Mouse (Mus musculus): ENCODE results near the gene 1700092M07Rik. TPM values are rescaled to one million over a fixed set of nuclear protein-coding genes. Genes with fewer than 3 reads are reported as not detected.

The 1700092M07Rik gene
- polyA plus RNA-seq, 1 experiment from 2014 or later, result 2.5 TPM

DNA sequence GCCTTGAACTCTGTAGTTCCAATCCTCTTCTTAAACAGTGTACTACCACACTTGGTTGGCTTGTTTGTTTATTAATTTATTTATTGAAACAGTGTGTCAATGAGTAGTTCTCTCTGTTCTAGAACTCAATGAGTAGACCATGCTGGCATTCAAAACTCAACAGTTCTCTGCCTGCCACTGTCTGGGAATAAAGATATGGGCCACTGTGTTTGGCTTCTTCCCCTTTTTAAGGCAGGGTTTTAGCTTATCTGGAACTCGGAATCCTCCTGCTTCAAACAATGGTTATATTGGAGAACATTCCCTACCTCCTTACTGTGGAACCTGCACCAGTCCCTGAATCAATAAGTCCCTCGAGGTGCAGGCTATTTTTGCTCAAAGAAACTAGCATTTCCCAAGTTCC is 18.4 kb downstream of the 1700092M07Rik start:
- Histone ChIP-seq H3K4me2 (replicated peaks) (no peak overlapping the region), H3K9ac (replicated peaks) (no peak overlapping the region), H3K27ac (replicated peaks) (no peak overlapping the region), H3K36me3 (peaks cover 27% of the 10 kb centered on the region), H3K9me3 (no peaks in the 10 kb centered on the region), H3K27me3 (no peaks in the 10 kb centered on the region), H3K4me3 (no peak overlapping the region), H3K4me1 (peaks cover 28% of the 10 kb centered on the region)
- no peak for ATAC-seq (replicated peaks)
- 93% methylated on average over 2 of the region's 2 CpGs for WGBS

DNA sequence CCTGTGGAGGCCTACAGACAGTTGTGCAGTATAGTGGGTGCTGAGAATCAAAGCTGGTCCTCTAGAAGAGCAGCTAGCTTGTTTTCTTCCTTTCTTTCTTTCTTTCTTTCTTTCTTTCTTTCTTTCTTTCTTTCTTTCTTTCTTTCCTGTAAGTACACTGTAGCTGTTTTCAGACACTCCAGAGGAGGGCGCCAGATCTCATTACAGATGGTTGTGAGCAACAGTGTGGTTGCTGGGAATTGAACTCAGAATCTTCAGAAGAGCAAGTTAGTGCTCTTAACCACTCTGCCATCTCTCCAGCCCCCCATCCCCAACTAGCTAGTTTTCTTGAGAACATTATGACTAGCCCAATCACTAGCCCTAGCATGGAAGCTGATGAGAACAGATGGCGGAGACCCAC is 20.2 kb downstream of the 1700092M07Rik start:
- Histone ChIP-seq H3K9ac (replicated peaks) (no peak overlapping the region), H3K4me3 (no peak overlapping the region), H3K27ac (replicated peaks) (no peak overlapping the region), H3K4me2 (replicated peaks) (no peak overlapping the region), H3K27me3 (no peaks in the 10 kb centered on the region), H3K9me3 (no peaks in the 10 kb centered on the region), H3K4me1 (peaks cover 23% of the 10 kb centered on the region), H3K36me3 (peaks cover 37% of the 10 kb centered on the region)
- no peak for ATAC-seq (replicated peaks)
- WGBS, result 88% methylated on average over 2 of the region's 2 CpGs

DNA sequence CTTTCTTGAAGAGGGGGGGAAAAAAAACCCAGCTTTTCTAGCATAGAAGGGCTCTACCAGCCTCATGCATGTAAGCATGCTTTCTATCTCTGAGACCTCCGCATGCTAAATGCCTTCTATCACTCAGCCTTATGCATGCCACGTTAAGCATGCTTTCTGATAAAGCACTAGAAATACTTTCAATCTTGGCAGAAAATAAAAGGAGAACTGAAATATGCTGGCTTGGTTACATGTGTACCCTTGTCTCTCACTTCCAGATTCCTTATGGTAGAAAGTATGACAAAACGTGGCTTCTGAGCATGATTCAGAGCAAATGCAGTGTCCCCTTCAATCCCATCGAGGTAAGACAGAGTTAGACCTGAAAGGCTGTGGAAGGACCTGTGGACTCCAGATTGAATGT is 22.8 kb downstream of the 1700092M07Rik start:
- Histone ChIP-seq H3K27me3 (no peaks in the 10 kb centered on the region), H3K27ac (replicated peaks) (no peak overlapping the region), H3K4me3 (no peak overlapping the region), H3K9me3 (no peaks in the 10 kb centered on the region), H3K9ac (replicated peaks) (no peak overlapping the region), H3K4me1 (peaks cover 8% of the 10 kb centered on the region), H3K4me2 (replicated peaks) (no peak overlapping the region), H3K36me3 (peaks cover 62% of the 10 kb centered on the region)
- ATAC-seq (replicated peaks), result no peak
- WGBS, result 93% methylated on average over 4 of the region's 4 CpGs

DNA sequence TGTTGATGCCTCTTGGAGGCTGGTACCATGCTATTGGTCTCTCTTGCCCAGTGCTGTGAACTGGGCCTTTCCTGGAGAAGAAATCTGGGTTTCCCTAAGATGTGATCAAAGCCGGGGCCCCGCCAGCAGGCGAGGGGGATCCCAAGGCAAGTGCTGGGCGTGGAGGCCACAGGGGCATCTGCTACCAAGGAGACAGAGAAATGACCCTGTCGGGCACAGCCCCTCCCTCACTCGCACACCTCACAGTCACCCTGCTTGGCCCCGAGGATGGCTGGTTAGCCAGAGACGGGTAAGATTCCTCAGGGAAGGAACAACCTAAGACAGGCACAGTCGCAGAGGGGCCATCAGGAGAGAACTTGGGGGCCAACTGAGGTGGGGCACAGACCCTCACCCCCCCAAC is 25.0 kb downstream of the 1700092M07Rik start:
- no peak overlapping the region for H3K4me2 ChIP-seq (replicated peaks)
- 95% methylated on average over 9 of the region's 9 CpGs for WGBS
- no peaks in the 10 kb centered on the region for H3K27me3 ChIP-seq
- no peak overlapping the region for H3K9ac ChIP-seq (replicated peaks)
- H3K36me3 ChIP-seq, result peaks cover 81% of the 10 kb centered on the region
- no peaks in the 10 kb centered on the region for H3K9me3 ChIP-seq
- peaks cover 5% of the 10 kb centered on the region for H3K4me1 ChIP-seq
- H3K4me3 ChIP-seq, result no peak overlapping the region
- no peak overlapping the region for H3K27ac ChIP-seq (replicated peaks)
- ATAC-seq (replicated peaks), result no peak

DNA sequence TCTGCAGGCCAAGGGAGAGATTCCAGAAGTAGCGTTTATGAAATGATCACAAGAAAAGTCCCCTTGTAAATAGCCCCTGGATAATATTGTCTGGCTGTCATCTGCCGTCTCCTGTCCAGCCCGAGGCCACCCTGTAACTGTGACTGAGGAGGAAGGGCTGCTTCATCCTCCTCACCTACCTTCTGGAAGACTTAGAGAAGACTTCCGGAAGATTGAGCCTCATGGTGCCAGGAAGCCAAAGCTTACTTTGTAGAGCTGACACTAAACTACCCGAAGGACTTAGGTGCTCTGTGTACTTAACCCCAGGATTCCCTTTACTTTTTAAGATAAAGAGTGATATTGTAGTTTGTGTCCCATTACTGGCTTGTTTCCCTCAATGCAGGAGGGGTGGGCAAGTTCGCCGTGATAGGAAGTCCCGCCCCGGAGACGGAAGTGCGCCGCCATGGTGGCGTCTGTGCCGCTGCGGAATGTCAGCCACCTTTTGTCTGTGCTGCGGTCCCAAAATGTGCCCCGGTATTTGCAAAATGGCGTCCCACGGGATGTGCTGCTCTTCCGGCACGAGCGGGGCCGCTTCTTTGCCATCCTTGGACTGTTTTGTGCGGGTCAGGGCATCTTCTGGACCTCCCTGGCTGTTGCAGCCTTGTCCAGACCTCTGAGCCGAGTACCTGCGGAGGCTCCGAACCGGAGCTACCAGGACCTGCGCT is 30.2 kb downstream of the 1700092M07Rik start, which contains the start of gene Tmem223:
Gene Tmem223 (plus strand): TSS at position 430 of the 704 bp plus-strand sequence.
- H3K27ac ChIP-seq (replicated peaks), result peak within 1 kb of the TSS; percentile 92
- H3K36me3 ChIP-seq, result peaks cover 57% of the 10 kb centered on the region
- H3K27me3 ChIP-seq, result no peaks in the 10 kb centered on the region
- ATAC-seq (replicated peaks), result peak; percentile 64
- H3K4me1 ChIP-seq, result peaks cover 41% of the 10 kb centered on the region
- H3K9ac ChIP-seq (replicated peaks), result peak within 1 kb of the TSS; percentile 95
- no peaks in the 10 kb centered on the region for H3K9me3 ChIP-seq
- 17% methylated on average over 29 of the region's 29 CpGs for WGBS
- H3K4me3 ChIP-seq, result peak within 1 kb of the TSS; percentile 77
- peak within 1 kb of the TSS; percentile 58 for H3K4me2 ChIP-seq (replicated peaks)

DNA sequence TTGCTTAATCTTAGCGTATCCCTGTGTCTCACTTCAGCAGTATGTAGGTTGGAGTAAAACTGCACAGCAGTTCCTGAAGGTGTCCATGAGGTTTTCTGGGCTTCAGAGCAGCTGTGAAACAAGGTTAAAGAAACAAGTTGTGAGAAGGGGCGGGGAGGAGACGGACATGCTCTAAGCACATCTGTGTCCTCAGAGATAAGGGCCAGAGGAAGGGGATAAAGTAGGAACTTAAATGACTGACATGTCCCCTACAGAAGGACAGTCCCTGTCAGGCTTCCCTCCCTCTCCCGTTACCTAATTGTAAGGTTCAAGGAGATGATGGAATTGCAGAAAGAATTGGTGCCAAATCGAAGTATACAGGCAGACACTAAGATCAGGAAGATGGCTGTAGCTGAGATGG is 32.5 kb downstream of the 1700092M07Rik start:
- no peak for ATAC-seq (replicated peaks)
- Histone ChIP-seq H3K4me1 (peaks cover 45% of the 10 kb centered on the region), H3K9ac (replicated peaks) (0 out of 2 replicates have a peak overlapping the region, but pooled peaks have one; percentile 91), H3K4me2 (replicated peaks) (peak overlapping the region; percentile 80; the same call in 1 of the 2 replicates), H3K9me3 (no peaks in the 10 kb centered on the region), H3K36me3 (peaks cover 37% of the 10 kb centered on the region), H3K27me3 (no peaks in the 10 kb centered on the region), H3K27ac (replicated peaks) (peak overlapping the region; percentile 99), H3K4me3 (peak overlapping the region; percentile 77; the same call in 1 of the 2 replicates)
- 90% methylated on average over 5 of the region's 5 CpGs for WGBS

DNA sequence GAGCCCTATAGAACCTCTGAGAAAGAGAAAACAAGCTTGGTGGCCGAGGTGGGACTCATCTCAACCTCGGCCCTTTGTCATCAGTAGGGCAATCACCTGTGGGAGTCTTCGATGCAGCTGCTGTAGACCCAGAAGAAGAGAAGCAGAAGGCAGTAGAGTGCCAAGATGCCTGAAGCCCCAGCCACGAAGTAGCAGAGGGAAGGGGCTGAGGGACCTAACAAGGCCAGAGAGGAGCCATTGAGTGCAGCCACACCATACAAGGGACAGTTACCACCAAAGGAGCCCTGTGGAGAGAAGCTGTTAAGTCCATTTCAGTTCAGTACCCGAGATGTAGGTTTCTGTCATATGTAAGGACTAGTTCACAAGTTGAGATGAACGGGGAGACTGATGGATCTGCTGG is 32.9 kb downstream of the 1700092M07Rik start:
- H3K4me2 ChIP-seq (replicated peaks), result peak overlapping the region; percentile 80
- H3K4me3 ChIP-seq, result peak overlapping the region; percentile 77
- 67% methylated on average over 6 of the region's 6 CpGs for WGBS
- no peaks in the 10 kb centered on the region for H3K27me3 ChIP-seq
- peaks cover 37% of the 10 kb centered on the region for H3K36me3 ChIP-seq
- no peaks in the 10 kb centered on the region for H3K9me3 ChIP-seq
- peak overlapping the region; percentile 91 for H3K9ac ChIP-seq (replicated peaks)
- ATAC-seq (replicated peaks), result no peak
- peaks cover 45% of the 10 kb centered on the region for H3K4me1 ChIP-seq
- peak overlapping the region; percentile 99 for H3K27ac ChIP-seq (replicated peaks)

DNA sequence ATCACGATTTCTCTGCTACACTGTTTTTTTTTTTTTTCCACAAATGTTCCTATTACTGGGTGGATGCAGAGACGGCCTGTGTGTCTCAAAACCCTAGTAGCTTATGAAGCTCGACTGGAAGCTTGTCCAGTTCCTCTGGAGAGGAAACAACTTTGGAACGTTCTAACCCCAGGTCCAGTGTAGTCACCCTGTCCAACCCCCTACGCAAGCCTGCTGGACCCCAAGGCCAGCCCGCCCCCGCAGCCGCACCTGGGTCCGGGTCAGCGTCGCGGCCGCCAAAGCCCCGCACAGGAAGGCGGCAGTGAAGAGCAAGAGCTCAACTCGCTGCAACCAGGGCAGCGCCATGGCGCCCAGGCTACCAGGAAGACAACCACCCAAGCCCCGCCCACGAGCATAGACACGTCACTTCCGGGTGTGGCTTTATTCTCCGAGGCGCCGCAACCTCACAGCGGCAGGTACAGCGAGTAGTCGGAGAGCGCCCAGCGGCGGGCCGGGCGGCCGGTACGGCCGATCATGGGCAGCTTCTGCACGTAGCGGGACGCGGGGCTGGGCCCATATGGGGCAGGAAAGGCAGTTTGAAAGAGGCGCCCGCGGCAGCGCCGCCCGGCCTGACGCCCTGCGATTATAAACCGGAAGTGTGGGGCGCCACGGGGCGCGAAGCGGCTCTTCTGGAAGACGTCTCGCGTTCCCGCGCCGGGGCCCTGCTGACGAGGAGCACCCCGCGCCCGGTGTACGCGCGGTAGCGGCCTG is 33.7 kb downstream of the 1700092M07Rik start, which contains the start of gene Tmem179b:
Gene Tmem179b (minus strand): TSS at position 382 of the 750 bp plus-strand sequence.
- Histone ChIP-seq H3K27me3 (no peaks in the 10 kb centered on the region), H3K36me3 (peaks cover 33% of the 10 kb centered on the region), H3K9me3 (no peaks in the 10 kb centered on the region), H3K4me3 (peak within 1 kb of the TSS; percentile 77), H3K4me2 (replicated peaks) (peak within 1 kb of the TSS; percentile 80), H3K4me1 (peaks cover 45% of the 10 kb centered on the region), H3K27ac (replicated peaks) (peak within 1 kb of the TSS; percentile 99), H3K9ac (replicated peaks) (peak within 1 kb of the TSS; percentile 91)
- under 1% methylated on average over 68 of the region's 68 CpGs for WGBS
- ATAC-seq (replicated peaks), result peak; percentile 95

DNA sequence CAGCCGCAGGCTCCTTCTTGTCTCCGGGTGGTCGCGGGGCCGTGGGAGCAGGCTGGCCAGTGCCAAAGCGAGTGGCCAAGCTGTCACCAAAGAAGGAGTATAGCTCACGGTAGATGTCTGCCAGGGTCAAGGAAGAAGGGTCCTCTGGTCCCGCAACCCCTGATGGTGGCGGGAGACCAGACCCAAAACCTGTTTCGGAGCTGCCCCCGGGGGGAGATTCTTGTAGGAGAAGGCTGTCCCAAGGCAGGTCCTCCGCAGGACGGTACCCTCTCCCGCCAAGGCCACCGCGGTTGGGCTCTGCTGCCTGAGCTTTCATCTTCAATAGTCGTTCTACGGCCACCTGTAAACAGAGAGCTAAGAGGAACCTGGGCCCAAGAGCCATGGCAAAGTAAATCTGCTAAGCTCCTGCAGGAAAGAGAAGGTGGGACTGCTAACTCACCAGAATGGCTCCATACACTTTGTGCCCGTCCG is 34.5 kb downstream of the 1700092M07Rik start:
- no peaks in the 10 kb centered on the region for H3K9me3 ChIP-seq
- peak overlapping the region; percentile 99 for H3K27ac ChIP-seq (replicated peaks)
- H3K9ac ChIP-seq (replicated peaks), result peak overlapping the region; percentile 91
- no peak; the same call in 1 of the 2 replicates for ATAC-seq (replicated peaks)
- no peaks in the 10 kb centered on the region for H3K27me3 ChIP-seq
- 5% methylated on average over 20 of the region's 20 CpGs for WGBS
- H3K4me3 ChIP-seq, result peak overlapping the region; percentile 77
- H3K4me2 ChIP-seq (replicated peaks), result peak overlapping the region; percentile 80
- H3K4me1 ChIP-seq, result peaks cover 45% of the 10 kb centered on the region
- H3K36me3 ChIP-seq, result peaks cover 27% of the 10 kb centered on the region

DNA sequence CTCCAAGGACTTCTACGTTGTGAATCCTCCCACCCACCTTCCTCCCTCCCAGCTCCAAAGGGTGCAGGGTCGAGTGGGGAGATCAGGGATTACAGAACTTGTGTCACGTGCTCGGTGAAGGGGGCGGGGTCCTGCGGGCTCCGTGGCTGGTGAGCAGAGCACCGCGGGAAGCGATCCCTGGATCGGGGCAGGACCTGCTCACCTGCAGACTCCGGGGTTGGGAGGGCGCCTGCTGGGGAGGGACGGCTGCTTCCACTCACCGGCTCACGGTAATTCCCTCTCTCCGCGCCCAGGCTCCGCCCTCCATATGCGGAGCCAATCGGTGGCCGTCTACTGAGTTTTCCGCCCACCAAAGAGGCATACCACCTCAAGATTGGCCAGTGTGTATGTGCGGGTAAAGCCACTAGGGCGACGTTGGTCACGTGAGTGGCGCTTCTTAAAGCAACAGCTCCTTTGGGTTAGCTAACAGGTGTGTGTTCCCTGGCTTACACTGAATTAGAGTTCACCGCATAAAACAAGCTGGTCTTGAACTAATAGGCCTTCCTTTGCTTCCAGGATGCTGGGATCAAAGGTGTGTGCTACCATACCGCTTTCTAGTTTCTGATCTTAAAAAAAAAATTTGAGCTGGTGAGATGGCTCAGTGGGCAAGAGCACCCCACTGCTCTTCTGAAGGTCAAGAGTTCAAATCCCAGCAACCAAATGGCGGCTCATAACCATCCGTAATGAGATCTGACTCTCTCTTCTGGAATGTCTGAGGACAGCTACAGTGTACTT is 45.7 kb downstream of the 1700092M07Rik start, which contains the start of gene Taf6l:
Gene Taf6l (minus strand): TSS at position 410 of the 774 bp plus-strand sequence.
- ATAC-seq (replicated peaks), result peak; percentile 99
- Histone ChIP-seq H3K9ac (replicated peaks) (peak within 1 kb of the TSS; percentile 67), H3K4me1 (peaks cover 13% of the 10 kb centered on the region), H3K9me3 (no peaks in the 10 kb centered on the region), H3K27me3 (no peaks in the 10 kb centered on the region), H3K4me3 (peak within 1 kb of the TSS; percentile 83), H3K27ac (replicated peaks) (peak within 1 kb of the TSS; percentile 87), H3K36me3 (peaks cover 23% of the 10 kb centered on the region), H3K4me2 (replicated peaks) (peak within 1 kb of the TSS; percentile 71)
- under 1% methylated on average over 32 of the region's 32 CpGs for WGBS

DNA sequence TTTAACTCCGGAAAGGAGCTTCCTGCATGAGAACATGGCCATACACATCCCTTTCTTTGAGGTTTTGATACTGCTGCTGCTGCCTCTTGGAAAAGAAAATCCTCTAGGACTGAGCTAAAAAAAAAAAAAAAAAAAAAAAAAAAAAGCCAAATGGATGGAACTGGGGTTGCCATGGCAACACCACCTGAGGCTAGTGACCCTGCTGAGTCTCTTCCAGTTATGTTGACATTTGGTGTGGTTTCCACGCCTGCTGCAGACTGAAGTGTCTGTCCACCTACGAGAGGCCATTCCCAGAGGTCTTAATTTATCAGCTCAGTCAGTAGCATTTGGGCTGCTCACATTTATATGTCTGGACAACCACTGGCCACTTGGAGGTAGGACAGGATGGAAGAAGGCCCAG is 48.0 kb downstream of the 1700092M07Rik start:
- Histone ChIP-seq H3K9me3 (no peaks in the 10 kb centered on the region), H3K4me1 (peaks cover 13% of the 10 kb centered on the region), H3K9ac (replicated peaks) (0 out of 2 replicates have a peak overlapping the region, but pooled peaks have one; percentile 7), H3K4me3 (no peak overlapping the region), H3K4me2 (replicated peaks) (no peak overlapping the region), H3K27ac (replicated peaks) (peak overlapping the region; percentile 40; the same call in 1 of the 2 replicates), H3K36me3 (peaks cover 14% of the 10 kb centered on the region), H3K27me3 (no peaks in the 10 kb centered on the region)
- no peak for ATAC-seq (replicated peaks)
- 17% methylated on average over 3 of the region's 3 CpGs for WGBS

Data from forebrain, embryonic 15.5 days (tissue).